ENCODE assay signal across 33 mouse cellular contexts in genomic region chr5:130344999-130345398, GRCm38 (mm10). TPM values are rescaled to one million over a fixed set of nuclear protein-coding genes. Genes with fewer than 3 reads are reported as not detected.
"Had no signal": no experiment of that assay in that cellular context is flagged by ENCODE, and none has a peak within 500 bp of the region (broad histone marks: within the 10 kb centered on the region; RNA-seq: fewer than 3 reads in every experiment).

No protein-coding gene starts in this region.

- H3K9ac ChIP-seq: heart, embryonic 13.5 days; heart, embryonic 15.5 days; hindbrain, embryonic 13.5 days; hindbrain, embryonic 15.5 days; kidney, embryonic 15.5 days; limb, embryonic 12.5 days had no signal

- H3K27me3 ChIP-seq: heart, embryonic 13.5 days; heart, embryonic 15.5 days; hindbrain, embryonic 13.5 days; hindbrain, embryonic 15.5 days; kidney, embryonic 15.5 days; limb, embryonic 12.5 days had no signal

- H3K4me1 ChIP-seq: heart, embryonic 13.5 days; heart, embryonic 15.5 days; hindbrain, embryonic 15.5 days; kidney, embryonic 15.5 days; limb, embryonic 10.5 days; limb, embryonic 12.5 days had no signal

- H3K9me3 ChIP-seq: heart, embryonic 15.5 days; hindbrain, embryonic 15.5 days; kidney, embryonic 15.5 days; limb, embryonic 10.5 days had no signal

- H3K27ac ChIP-seq: gastrocnemius, adult 2 months; heart, adult 2 months; heart, embryonic 13.5 days; heart, embryonic 15.5 days; hindbrain, embryonic 13.5 days; hindbrain, embryonic 15.5 days; hindbrain, postnatal 0 days; kidney, embryonic 15.5 days; kidney, postnatal 0 days; limb, embryonic 10.5 days; limb, embryonic 12.5 days had no signal

- H3K4me3 ChIP-seq: gastrocnemius, adult 2 months; heart, adult 2 months; heart, embryonic 13.5 days; heart, embryonic 15.5 days; hindbrain, embryonic 13.5 days; hindbrain, embryonic 15.5 days; kidney, embryonic 15.5 days; limb, embryonic 10.5 days; limb, embryonic 12.5 days had no signal

- ATAC-seq: hindbrain, postnatal 0 days; intestine, embryonic 16.5 days had no signal

- DNase-seq: gastrocnemius, adult 2 months; gastrocnemius, postnatal 10 days; gastrocnemius, postnatal 25 days; heart, adult 11 months; heart, adult 2 months; heart, postnatal 14 days; heart, postnatal 36 days; kidney, adult 11 months; kidney, adult 2 months; kidney, adult 9 months; kidney, postnatal 14 days; kidney, postnatal 36 days; layer of hippocampus, adult 9-11 months; layer of hippocampus, postnatal 36 days; liver had no signal

RNA-seq across cellular contexts. Expression of gene Caln1, which starts 24.3 kb away (rescaled TPM):
- total RNA-seq: gastrocnemius, postnatal 4 days; heart, adult 2 months; heart, postnatal 14 days; heart, postnatal 36 days; hematopoietic stem cell, adult 5-6 weeks had no signal
- polyA plus RNA-seq: heart, adult 2 months; heart, postnatal 0 days; intestine, embryonic 14.5 days; liver, embryonic 11.5 days had no signal

RNA-seq across cellular contexts. Expression of gene A330070K13Rik, which starts 39.4 kb away (rescaled TPM):
- total RNA-seq: gastrocnemius, adult 2 months; gastrocnemius, postnatal 10 days; gastrocnemius, postnatal 25 days; gastrocnemius, postnatal 4 days; heart, adult 2 months; heart, postnatal 14 days; heart, postnatal 36 days; hematopoietic stem cell, adult 5-6 weeks; hindbrain, postnatal 0 days had no signal
- polyA plus RNA-seq: heart, adult 2 months; heart, embryonic 11.5 days; heart, embryonic 13.5 days; heart, embryonic 15.5 days; heart, postnatal 0 days; hindbrain, embryonic 11.5 days; hindbrain, embryonic 13.5 days; intestine, embryonic 14.5 days; intestine, embryonic 16.5 days; kidney, adult 2 months; kidney, embryonic 15.5 days; kidney, postnatal 0 days; large intestine, adult 2 months; limb, embryonic 10.5 days; limb, embryonic 12.5 days; liver, embryonic 11.5 days had no signal
